7 mouse cellular contexts compared by ENCODE assay signal in the genomic region with DNA sequence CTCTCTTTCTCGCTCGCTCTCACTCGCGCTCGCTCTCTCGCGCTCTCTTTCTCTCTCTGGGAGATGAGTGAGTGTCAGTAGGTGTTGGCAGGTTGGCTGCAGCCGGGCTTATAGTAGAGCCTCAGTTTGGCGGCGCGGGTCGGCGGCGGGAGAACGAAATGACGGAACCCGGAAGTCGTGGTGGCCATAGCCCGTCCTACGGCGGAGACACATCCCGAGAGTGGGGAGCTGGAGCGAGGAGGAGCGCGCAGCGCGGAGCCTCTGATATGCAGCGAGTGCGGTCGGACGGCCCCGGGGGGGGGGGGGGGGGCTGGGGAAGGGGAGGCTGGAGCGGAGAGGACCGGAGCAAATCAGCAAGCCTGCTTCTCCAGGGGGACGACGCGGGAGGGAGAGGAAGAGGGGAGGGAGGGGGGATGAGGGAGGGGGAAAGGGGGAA. TPM values are rescaled to one million over a fixed set of nuclear protein-coding genes. Genes with fewer than 3 reads are reported as not detected.
DNase-seq lines count a peak whose midpoint lies in the region; ATAC-seq and TF ChIP-seq lines count a peak whose summit lies in the region.

A gene (minus strand): TSS at position 270 of the 436 bp plus-strand sequence.

- ATAC-seq in granulocyte monocyte progenitor cell, adult 5-6 weeks (replicated peaks; ENCODE audit: poor library complexity, severe bottlenecking) = peak; percentile 52

- under 1% methylated on average over 31 of the region's 37 CpGs for WGBS in limb, embryonic 10.5 days
- under 1% methylated on average over 30 of the region's 37 CpGs for WGBS in midbrain, embryonic 10.5 days
- under 1% methylated on average over 32 of the region's 37 CpGs for WGBS in small intestine, adult 2 months

- peak; percentile 45; the same call in 1 of the 2 replicates for TF ChIP-seq POLR2A in small intestine, adult 2 months (IDR thresholded peaks at IDR 0.05; ENCODE audit: low read depth, low read length)

- no peaks in the 10 kb centered on the region for H3K9me3 ChIP-seq in limb, embryonic 10.5 days (replicated peaks)
- H3K9me3 ChIP-seq in midbrain, embryonic 10.5 days (replicated peaks) = no peaks in the 10 kb centered on the region

- peak within 1 kb of the TSS; percentile 77 for H3K4me3 ChIP-seq in limb, embryonic 10.5 days
- peak within 1 kb of the TSS; percentile 83 for H3K4me3 ChIP-seq in midbrain, embryonic 10.5 days
- H3K4me3 ChIP-seq in small intestine, adult 2 months (ENCODE audit: low read depth, low read length) = peak within 1 kb of the TSS; percentile 79

- H3K36me3 ChIP-seq in limb, embryonic 10.5 days = peaks cover 7% of the 10 kb centered on the region
- no peaks in the 10 kb centered on the region; the same call in 1 of the 2 replicates for H3K36me3 ChIP-seq in midbrain, embryonic 10.5 days
- H3K36me3 ChIP-seq in small intestine, adult 2 months (ENCODE audit: control insufficient read depth, insufficient read depth, low read length) = no peaks in the 10 kb centered on the region

- peak; percentile 57 for DNase-seq in WW6 (ENCODE audit: low read depth, low spot score)
- peak; percentile 93 for DNase-seq in embryo, embryonic 11 days
- peak; percentile 84 for DNase-seq in kidney, adult 11 months
- peak; percentile 89 for DNase-seq in limb, embryonic 10.5 days (ENCODE audit: low spot score)
- peak; percentile 93 for DNase-seq in midbrain, embryonic 10.5 days (ENCODE audit: low spot score)

- no peak for TF ChIP-seq CTCF in small intestine, adult 2 months (IDR thresholded peaks at IDR 0.05; ENCODE audit: extremely low read depth, insufficient read length, insufficient replicate concordance, low read depth, low read length)

- H3K27ac ChIP-seq in limb, embryonic 10.5 days = peak within 1 kb of the TSS; percentile 93
- H3K27ac ChIP-seq in midbrain, embryonic 10.5 days (replicated peaks) = peak within 1 kb of the TSS; percentile 94
- H3K27ac ChIP-seq in small intestine, adult 2 months (ENCODE audit: insufficient read depth, low read depth, low read length) = peak within 1 kb of the TSS; percentile 71

- peaks cover 15% of the 10 kb centered on the region for H3K27me3 ChIP-seq in limb, embryonic 10.5 days (ENCODE audit: low read depth, poor library complexity, severe bottlenecking)
- peaks cover 40% of the 10 kb centered on the region for H3K27me3 ChIP-seq in midbrain, embryonic 10.5 days (ENCODE audit: low read depth, poor library complexity, severe bottlenecking)
- H3K27me3 ChIP-seq in small intestine, adult 2 months (ENCODE audit: control insufficient read depth, insufficient read depth, low read length) = peaks cover 63% of the 10 kb centered on the region

- peaks cover 65% of the 10 kb centered on the region for H3K4me1 ChIP-seq in limb, embryonic 10.5 days
- H3K4me1 ChIP-seq in midbrain, embryonic 10.5 days = peaks cover 68% of the 10 kb centered on the region
- peaks cover 2% of the 10 kb centered on the region; the same call in 1 of the 2 replicates for H3K4me1 ChIP-seq in small intestine, adult 2 months (ENCODE audit: control insufficient read depth, insufficient read depth, insufficient read length, low read length)

RNA-seq across cellular contexts. Expression of the gene that starts here (rescaled TPM):
- total RNA-seq in granulocyte monocyte progenitor cell, adult 5-6 weeks (2014; fragmentation: Nextera tagmentation) = not detected in 2 replicates
- total RNA-seq in granulocyte monocyte progenitor cell, adult 5-6 weeks (2017) = not detected in 2 replicates
- 63.2 and 65.7 TPM in 2 replicates for polyA plus RNA-seq in limb, embryonic 10.5 days (2016; fragmentation: Nextera tagmentation; extraction: Ambion mirVana)
- polyA plus RNA-seq in midbrain, embryonic 10.5 days (2016; fragmentation: Nextera tagmentation; extraction: Ambion mirVana) = 34.4 and 44.0 TPM in 2 replicates
- polyA plus RNA-seq in small intestine, adult 2 months (2012; rRNA removed) = 3.9 and 11.6 TPM in 2 replicates

Comparison
In these comparisons a context has a peak if more than half of its experiments do, and no peak if none do; other contexts are left out.
1. Peak in every context shown above with its lines: DNase-seq, ATAC-seq, H3K4me3 ChIP-seq and H3K27ac ChIP-seq.
2. Peak in ATAC-seq in granulocyte monocyte progenitor cell, adult 5-6 weeks; RNA of the gene not detected or under 1 TPM.